Mouse (Mus musculus) left cerebral cortex, adult 8-10 months (tissue): ENCODE data around the gene Rab27a. TPM values are rescaled to one million over a fixed set of nuclear protein-coding genes. Genes with fewer than 3 reads are reported as not detected.
"Not testable (repeated sequence)": the region's sequence is repeated elsewhere in the genome, so short reads cannot be mapped to it uniquely, and the experiment has no call there.

Source experiments
- DNase-seq, 2 experiments: peaks; one replicate each; pipeline ENCODE4 v3.0.0; 2022; ENCODE audit warnings: low spot score in 2 of 2
- total RNA-seq, 4 experiments: library from RNA; stranded (reverse); gene quantifications; 2 replicates each; pipeline ENCODE4 v1.2.4; 2022

Gene Rab27a
- total RNA-seq, 4 experiments from 2014 or later: 5.9 to 10.8 (median 8.5) TPM

GRCm38 (mm10) chr9:73045204-73045603, 550 bp downstream of the Rab27a start:
- DNase-seq: no peak

DNA sequence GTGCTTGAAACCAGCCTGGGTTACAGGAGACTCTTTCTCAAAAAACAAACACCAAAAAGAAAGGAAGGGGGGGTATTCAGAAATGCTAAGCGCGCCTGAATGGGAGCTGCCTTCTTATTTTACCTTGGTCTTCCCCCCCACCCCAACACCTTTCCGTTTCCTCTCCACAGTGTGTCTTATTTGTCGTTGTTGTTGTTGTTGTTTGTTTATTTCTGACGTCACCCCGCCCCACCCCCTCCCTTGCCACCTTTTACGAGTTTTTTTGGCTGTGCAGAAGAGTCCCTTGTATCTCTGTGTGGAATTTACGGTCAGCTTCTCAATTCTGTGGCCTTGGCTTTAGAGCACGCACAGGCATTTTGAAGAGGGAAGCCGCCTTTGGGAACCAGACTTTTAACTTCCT, 1.1 kb downstream of the Rab27a start:
- no peak for DNase-seq

GRCm38 (mm10) chr9:73047906-73048305, 3.3 kb downstream of the Rab27a start:
- no peak for DNase-seq

DNA sequence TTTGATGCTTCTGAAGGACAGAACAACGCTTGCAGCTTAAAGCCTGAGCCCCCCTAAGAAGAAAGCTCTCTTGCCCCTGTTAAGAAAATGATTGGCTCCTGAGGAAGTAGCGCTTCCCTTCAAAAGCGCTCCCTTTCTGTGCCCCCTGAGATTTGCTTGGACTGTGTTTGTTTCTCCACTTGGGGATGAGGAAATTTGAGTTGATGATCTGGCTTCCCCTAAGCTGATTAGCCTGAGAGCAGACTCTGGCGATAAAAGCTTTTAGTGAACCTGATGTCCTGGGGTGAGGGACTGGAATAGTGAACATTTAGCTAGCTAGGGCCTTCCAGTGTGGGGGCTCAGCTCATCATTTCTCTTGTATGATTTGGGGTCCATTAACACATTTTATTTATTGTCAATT, 4.3 kb downstream of the Rab27a start:
- DNase-seq: no peak

- no peak for DNase-seq
Observed at GRCm38 (mm10) chr9:73049833-73050232, 5.2 kb downstream of the Rab27a start.

DNA sequence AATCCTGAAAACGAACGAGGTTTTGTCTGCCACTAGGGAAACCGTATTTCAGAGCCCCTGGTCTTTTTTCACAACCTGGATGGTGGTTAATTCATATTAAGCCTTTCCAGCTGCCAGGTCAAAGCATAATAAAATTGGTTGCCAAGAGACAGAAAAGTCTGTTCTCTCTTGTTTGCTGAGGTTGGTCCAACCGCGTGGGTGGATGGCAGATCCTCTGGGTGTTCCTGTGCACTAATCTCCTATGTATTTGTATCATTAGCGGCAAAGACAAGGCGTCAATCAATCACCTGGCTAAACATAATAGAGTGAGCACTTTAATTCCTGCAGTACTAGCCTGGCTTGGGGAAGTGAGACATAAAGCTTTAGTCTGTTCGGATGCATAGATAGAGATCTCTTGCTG, 6.0 kb downstream of the Rab27a start:
- DNase-seq: no peak

DNA sequence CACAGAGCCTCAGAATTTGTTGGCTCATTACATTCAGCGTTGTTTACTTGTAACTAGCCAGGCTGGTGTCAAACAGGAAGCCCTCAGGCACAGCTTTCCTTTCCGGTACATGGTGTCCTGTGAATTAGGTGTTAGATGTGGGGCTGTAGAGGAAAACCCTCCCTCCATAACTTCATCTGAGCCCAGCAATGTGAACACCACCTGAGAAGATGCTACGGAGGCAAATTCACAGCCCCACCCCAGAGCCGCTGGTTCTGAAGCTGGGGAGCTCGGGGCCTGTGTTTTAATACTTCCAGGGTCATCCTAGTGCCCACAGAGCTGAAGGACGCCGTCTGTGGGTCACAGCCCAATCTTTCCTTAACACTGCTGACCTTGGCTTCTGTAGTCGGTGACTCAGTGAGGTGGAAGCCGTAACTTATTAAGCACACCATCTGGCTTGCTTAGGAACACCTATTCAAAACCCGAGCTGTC, 10.8 kb downstream of the Rab27a start:
- no peak for DNase-seq

GRCm38 (mm10) chr9:73059224-73059623, 14.6 kb downstream of the Rab27a start:
- no peak for DNase-seq

GRCm38 (mm10) chr9:73063621-73064290, 19.1 kb downstream of the Rab27a start:
- DNase-seq: no peak

- DNase-seq: no peak
Observed at GRCm38 (mm10) chr9:73067086-73067485, 22.4 kb downstream of the Rab27a start.

DNA sequence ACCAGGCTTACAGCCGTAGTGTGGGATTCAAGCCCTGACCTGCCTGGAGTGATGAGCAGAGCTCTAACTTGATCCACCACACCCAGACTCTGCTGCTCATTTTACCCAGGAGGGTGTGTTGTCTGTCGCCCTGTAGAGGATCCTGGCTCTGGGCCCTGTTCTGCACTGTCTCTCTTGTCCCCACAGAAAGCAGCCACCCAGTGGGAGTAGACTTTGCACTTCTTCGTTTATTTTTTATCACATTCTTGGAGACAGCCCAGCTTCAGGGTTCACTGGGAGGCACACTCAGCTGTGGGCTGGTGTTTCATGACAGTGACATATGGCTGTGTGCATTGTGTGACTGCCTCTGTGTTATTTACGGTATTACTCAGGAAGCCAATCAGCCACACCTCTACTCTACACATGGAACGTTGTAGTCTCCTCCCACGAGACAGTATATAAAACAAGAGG, 23.6 kb downstream of the Rab27a start:
- peak in 1 of 2 experiments; percentile 84 for DNase-seq

DNA sequence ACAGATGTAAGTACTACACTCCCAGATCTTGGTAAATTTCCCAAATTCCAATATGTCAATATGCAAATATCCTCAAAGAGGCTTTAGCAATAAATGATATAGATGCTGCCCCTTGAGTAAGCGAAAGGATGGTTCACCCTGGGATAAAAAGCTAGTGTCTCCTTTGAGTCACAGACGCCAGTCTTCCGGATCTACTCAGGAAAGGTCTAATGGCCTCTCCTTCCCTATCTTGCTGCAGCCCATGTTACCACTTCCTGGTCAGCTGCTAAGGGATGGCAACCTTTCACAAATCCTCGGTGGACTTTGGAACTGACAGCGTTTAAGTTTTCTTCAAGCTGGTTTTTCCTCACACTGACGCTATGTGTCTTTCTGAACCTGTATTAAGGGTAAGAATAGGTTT, 24.0 kb downstream of the Rab27a start:
- DNase-seq: no peak

- DNase-seq: no peak
Observed at GRCm38 (mm10) chr9:73070971-73071659, 26.5 kb downstream of the Rab27a start.

DNA sequence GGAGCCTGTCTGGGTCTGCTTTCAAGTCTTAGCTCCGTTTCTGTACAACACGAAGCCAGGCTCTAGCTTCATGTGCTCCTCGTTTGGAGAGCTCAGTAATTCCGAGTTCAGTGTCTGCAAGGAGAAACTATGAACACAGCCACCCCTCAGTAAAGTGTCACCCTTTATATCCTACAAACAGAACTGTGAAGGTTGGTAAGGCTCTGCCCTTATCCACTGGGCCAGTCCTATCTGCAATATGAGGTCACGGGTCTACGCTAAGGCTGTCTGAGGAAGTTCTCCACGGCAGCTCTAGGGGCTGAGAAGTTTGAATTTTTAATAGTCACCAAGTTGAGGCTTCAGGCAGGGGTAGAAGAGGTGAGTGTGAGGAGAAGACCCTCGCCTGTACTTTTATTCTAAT, 27.8 kb downstream of the Rab27a start:
- no peak for DNase-seq

DNA sequence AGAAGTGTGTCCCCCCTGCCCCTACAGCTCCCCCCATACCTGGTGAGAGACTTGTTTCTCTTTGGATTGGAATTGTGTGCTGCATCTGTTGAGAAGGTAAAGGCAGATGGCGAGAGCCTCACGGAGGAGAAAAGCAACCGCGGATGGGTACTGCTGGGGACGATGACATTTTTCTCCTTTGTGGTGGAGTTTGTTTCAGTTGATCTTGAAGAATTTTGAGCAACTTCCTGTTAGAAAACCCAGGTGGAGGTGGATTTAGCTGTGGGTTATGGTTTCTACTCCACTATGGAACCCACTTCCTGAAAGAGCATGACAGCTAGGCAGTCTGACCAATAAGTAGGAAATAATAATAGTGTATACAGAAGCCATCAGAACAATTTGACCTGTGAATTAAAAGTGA, 28.5 kb downstream of the Rab27a start:
- no peak for DNase-seq

DNA sequence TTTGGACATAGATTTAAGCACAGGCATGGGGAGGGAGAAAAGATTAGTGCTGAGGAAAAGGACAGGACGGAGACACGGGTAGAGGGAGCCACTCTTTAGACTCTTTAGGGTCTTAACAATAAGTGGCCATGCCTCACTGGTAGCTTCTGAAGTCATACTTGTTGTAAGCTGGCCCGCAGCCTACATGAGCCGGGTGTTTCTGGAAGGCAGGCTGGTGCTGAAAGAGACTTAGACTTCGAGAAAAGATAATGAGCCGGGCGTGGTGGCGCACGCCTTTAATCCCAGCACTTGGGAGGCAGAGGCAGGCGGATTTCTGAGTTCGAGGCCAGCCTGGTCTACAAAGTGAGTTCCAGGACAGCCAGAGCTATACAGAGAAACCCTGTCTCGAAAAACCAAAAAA, 34.7 kb downstream of the Rab27a start:
- DNase-seq: not testable (repeated sequence)

DNA sequence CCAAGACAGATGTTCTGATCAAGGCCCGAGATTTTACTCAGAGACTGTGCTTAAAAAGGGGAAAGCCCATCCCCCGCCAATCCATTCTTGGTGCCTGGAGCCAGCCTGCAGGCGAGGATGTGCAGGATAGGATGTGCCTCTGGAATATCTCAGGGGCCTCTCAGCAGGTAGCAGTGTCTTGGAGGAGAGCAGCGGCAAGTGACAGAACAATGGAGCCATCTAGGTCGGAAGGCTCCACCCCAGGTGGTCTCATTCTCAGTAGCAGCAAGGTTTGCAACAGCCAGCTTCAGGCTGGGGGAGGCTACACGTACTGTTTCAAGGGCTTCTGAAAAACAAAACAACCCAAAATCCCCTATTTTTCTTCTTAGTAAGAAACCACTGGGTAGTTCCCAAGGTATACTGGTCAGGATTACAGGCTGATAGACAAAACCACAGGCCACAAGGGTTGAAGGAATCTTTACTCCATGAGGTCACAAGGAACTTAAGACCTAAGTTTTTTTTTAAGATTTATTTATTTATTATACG, 35.2 kb downstream of the Rab27a start:
- no peak for DNase-seq

DNA sequence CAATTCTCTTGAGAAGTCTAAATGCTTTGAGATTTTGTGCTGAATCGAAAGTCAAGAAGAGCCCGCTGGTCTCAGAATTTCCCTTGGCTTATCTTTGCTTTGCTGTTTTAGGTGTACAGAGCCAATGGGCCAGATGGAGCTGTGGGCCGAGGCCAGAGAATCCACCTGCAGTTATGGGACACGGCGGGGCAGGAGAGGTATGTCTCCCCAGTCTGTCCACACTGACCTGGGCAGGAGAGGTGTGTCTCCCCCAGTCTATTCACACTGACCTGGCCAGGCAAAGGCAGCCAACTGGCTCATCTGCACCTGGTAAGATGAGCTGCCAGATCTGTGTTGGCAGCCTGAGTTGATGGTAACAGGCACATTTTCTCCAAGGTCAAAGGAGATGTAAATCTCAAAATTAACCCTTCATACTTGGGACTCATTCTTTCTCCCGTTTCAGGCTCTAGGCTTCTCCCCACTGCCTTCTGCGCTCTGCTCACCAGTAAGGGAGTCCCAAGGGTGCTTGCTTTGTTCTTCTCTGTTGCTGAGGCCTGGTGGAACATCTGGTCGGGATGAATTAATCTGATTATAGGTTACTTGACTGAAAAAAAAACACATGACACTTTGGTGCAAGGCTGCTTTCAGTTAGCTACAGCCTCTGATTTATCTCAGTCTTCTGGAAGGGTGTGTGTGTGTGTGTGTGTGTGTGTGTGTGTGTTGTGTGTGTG, 37.8 kb downstream of the Rab27a start:
- no peak for DNase-seq

GRCm38 (mm10) chr9:73083956-73084355, 39.3 kb downstream of the Rab27a start:
- DNase-seq: no peak

GRCm38 (mm10) chr9:73085845-73086244, 41.2 kb downstream of the Rab27a start:
- DNase-seq: no peak

GRCm38 (mm10) chr9:73087121-73087520, 42.5 kb downstream of the Rab27a start:
- DNase-seq: no peak

DNA sequence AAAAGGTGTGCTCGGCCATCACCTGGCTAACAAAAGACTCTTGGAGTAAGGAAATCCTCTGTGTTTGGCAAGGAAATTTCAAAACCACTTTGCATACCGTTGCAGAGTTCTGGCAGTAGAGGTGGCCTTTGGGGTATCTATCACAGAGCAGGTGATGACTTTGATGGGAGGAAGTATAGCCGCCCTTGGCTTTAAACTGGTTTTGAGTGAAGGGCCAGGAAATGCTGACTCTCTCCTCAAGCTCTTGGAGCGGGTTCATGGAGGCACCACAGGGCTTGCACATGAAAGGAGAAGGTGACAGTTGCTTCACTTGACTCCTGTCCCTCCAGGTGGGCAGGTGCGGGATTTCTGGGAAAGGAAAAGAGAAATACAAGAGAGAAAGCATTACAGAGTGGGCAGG, 42.9 kb downstream of the Rab27a start:
- no peak for DNase-seq
